ENCODE assay signal across 27 mouse cellular contexts in the genomic region with DNA sequence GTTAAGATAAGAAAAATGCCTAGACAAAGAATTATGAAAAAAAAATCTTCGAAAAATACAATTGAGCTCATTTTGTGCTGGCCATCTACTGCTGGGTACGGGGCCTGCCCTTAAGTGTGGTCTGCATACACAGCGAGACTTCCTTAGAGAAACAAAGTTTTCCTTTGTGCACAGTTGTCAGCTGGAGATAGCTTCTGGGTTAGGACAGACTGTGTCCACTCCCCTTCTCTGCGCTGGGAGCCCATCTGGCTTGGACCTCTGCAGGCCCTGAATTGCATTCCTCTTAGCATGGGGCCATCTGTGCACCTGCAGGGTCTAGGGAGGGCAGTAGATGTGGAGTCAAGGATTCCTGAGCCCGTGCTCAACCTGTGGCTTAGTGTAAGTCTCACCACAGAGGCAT.
A peak's percentile ranks its signal among the peaks of the same experiment; 100 is the strongest.
DNase-seq lines count a peak whose midpoint lies in the region; ATAC-seq and TF ChIP-seq lines count a peak whose summit lies in the region.
"Had no signal": no experiment of that assay in that cellular context is flagged by ENCODE, and none has a peak within 500 bp of the region (broad histone marks: within the 10 kb centered on the region; RNA-seq: fewer than 3 reads in every experiment).

No protein-coding gene starts in this region.

- intact Hi-C loops in heart, postnatal 25 days (cut with DNase I) = no loop called here
- intact Hi-C loops in left cerebral cortex, adult 2 months (cut with DNase I) = no loop called here
- intact Hi-C loops in left cerebral cortex, postnatal 14 days (cut with DNase I) = no loop called here

- H3K4me3 ChIP-seq in heart, embryonic 12.5 days = no peak overlapping the region
- H3K4me3 ChIP-seq in hindbrain, postnatal 0 days (ENCODE audit: low read length) = no peak overlapping the region
- no peak overlapping the region for H3K4me3 ChIP-seq in hindbrain, embryonic 13.5 days
- H3K4me3 ChIP-seq in left cerebral cortex, adult 2 months = no peak overlapping the region
- H3K4me3 ChIP-seq: forebrain, embryonic 10.5 days; forebrain, embryonic 13.5 days; gastrocnemius, adult 2 months; heart, embryonic 15.5 days had no signal

- DNase-seq in heart, postnatal 25 days (ENCODE audit: low spot score) = no peak
- DNase-seq in hindbrain, postnatal 0 days (ENCODE audit: low spot score) = no peak
- no peak for DNase-seq in left cerebral cortex, adult 2 months (ENCODE audit: extremely low spot score in 1 of 2, low spot score in 2 of 2)
- no peak for DNase-seq in left cerebral cortex, postnatal 14 days (ENCODE audit: low spot score in 2 of 2)
- DNase-seq in mesoderm, embryonic 11.5 days (ENCODE audit: low read depth, low spot score) = peak; percentile 20
- DNase-seq in frontal cortex, postnatal 10 days (ENCODE audit: low spot score in 2 of 2) = no peak
- DNase-seq: adrenal gland, adult 2 months; adrenal gland, postnatal 14 days; cerebellum, adult 11 months; cerebellum, adult 2 months; cerebellum, adult 9-11 months; cerebellum, postnatal 25 days; embryo, embryonic 11 days; gastrocnemius, adult 2 months; gastrocnemius, postnatal 14 days; heart, adult 18-20 months; heart, postnatal 14 days had no signal

- H3K4me1 ChIP-seq in heart, embryonic 12.5 days (replicated peaks) = no peaks in the 10 kb centered on the region
- no peaks in the 10 kb centered on the region for H3K4me1 ChIP-seq in hindbrain, postnatal 0 days (ENCODE audit: insufficient read depth, low read length)
- no peaks in the 10 kb centered on the region; the same call in 1 of the 2 replicates for H3K4me1 ChIP-seq in hindbrain, embryonic 13.5 days (replicated peaks)
- H3K4me1 ChIP-seq: forebrain, embryonic 10.5 days; heart, embryonic 15.5 days had no signal

- H3K4me2 ChIP-seq in heart, embryonic 12.5 days = no peak overlapping the region
- no peak overlapping the region for H3K4me2 ChIP-seq in hindbrain, postnatal 0 days (ENCODE audit: low read depth, low read length)
- H3K4me2 ChIP-seq in hindbrain, embryonic 13.5 days = no peak overlapping the region
- H3K4me2 ChIP-seq: forebrain, embryonic 13.5 days; heart, embryonic 11.5 days; heart, embryonic 15.5 days; hindbrain, embryonic 14.5 days had no signal

- WGBS in heart, embryonic 12.5 days = 57% methylated on average over 5 of the region's 5 CpGs
- 68% methylated on average over 5 of the region's 5 CpGs for WGBS in hindbrain, postnatal 0 days
- WGBS in hindbrain, embryonic 13.5 days = 68% methylated on average over 5 of the region's 5 CpGs

- TF ChIP-seq CTCF in hindbrain, postnatal 0 days (IDR thresholded peaks at IDR 0.05; ENCODE audit: low read depth) = no peak
- no peak for TF ChIP-seq CTCF in left cerebral cortex, adult 2 months (IDR thresholded peaks at IDR 0.05)

- no peak overlapping the region for H3K27ac ChIP-seq in heart, embryonic 12.5 days (ENCODE audit: poor library complexity, severe bottlenecking)
- no peak overlapping the region for H3K27ac ChIP-seq in hindbrain, postnatal 0 days
- no peak overlapping the region for H3K27ac ChIP-seq in hindbrain, embryonic 13.5 days
- peak overlapping the region; percentile 95 for H3K27ac ChIP-seq in left cerebral cortex, adult 2 months
- H3K27ac ChIP-seq: forebrain, embryonic 10.5 days; forebrain, embryonic 13.5 days; gastrocnemius, adult 2 months; heart, embryonic 15.5 days; hindbrain, embryonic 14.5 days had no signal

- no peaks in the 10 kb centered on the region for H3K9me3 ChIP-seq in heart, embryonic 12.5 days (replicated peaks)
- H3K9me3 ChIP-seq in hindbrain, postnatal 0 days (ENCODE audit: low read length) = no peaks in the 10 kb centered on the region
- H3K9me3 ChIP-seq in hindbrain, embryonic 13.5 days = no peaks in the 10 kb centered on the region
- H3K9me3 ChIP-seq: forebrain, embryonic 10.5 days; forebrain, embryonic 13.5 days; heart, embryonic 15.5 days had no signal

- H3K9ac ChIP-seq in heart, embryonic 12.5 days = no peak overlapping the region
- no peak overlapping the region for H3K9ac ChIP-seq in hindbrain, postnatal 0 days (replicated peaks; ENCODE audit: low read length)
- H3K9ac ChIP-seq in hindbrain, embryonic 13.5 days = no peak overlapping the region
- H3K9ac ChIP-seq: forebrain, embryonic 13.5 days; heart, embryonic 15.5 days; hindbrain, embryonic 14.5 days had no signal

- peaks cover 34% of the 10 kb centered on the region for H3K36me3 ChIP-seq in heart, embryonic 12.5 days
- no peaks in the 10 kb centered on the region for H3K36me3 ChIP-seq in hindbrain, postnatal 0 days (ENCODE audit: insufficient read depth, low read length)
- H3K36me3 ChIP-seq in hindbrain, embryonic 13.5 days = peaks cover 56% of the 10 kb centered on the region

- peak; percentile 78; the same call in 1 of the 2 replicates for ATAC-seq in heart, embryonic 12.5 days (ENCODE audit: insufficient number of reproducible peaks, low FRiP score)
- peak; percentile 29; the same call in 1 of the 2 replicates for ATAC-seq in hindbrain, postnatal 0 days
- ATAC-seq in hindbrain, embryonic 13.5 days (ENCODE audit: low FRiP score) = no peak
- ATAC-seq: CD4-positive, CD25-positive, alpha-beta regulatory T cell, adult 4 months; forebrain, embryonic 13.5 days; forebrain, embryonic 16.5 days; intestine, postnatal 0 days had no signal

- no peaks in the 10 kb centered on the region for H3K27me3 ChIP-seq in heart, embryonic 12.5 days (replicated peaks)
- H3K27me3 ChIP-seq in hindbrain, postnatal 0 days (ENCODE audit: insufficient read depth, low read length) = no peaks in the 10 kb centered on the region
- no peaks in the 10 kb centered on the region for H3K27me3 ChIP-seq in hindbrain, embryonic 13.5 days
- H3K27me3 ChIP-seq: forebrain, embryonic 13.5 days; heart, embryonic 15.5 days had no signal
